Mouse (Mus musculus) spleen, embryonic (tissue): Measurements from ENCODE around the gene Btbd35f22.
"Not testable (repeated sequence)": the region's sequence is repeated elsewhere in the genome, so short reads cannot be mapped to it uniquely, and the experiment has no call there.

ENCODE experiments used
- CTCF ChIA-PET: fragments of 350-600 bp; sonication (Branson Sonifier 250); formaldehyde crosslinking; loops from one replicate; lab custom pipeline; 2022; lab: Charles Lee

The Btbd35f22 gene

DNA sequence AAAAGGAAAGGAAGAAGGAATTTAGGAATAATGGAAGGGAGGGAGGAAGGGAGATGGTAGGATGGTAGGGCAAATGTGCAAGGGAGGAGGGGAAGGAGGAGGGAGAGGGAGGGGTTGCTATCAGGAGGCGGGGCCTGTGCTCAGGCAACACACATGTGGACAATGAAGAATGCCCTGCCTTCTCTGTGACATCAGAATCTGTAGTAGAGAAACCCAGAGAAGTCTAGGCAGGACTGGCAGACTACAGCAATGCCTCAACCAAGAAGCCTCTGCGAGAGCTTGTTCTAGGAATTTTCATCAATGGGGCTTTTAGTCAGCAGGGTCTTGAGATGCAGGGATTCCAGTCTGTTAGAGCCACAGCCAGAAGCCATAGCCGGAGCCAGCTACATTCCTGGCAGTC, at the start of gene Btbd35f22:
TSS of gene Btbd35f22 (plus strand) at position 301 of the 400 bp plus-strand sequence.
- CTCF ChIA-PET = not testable (repeated sequence)
